Mouse (Mus musculus) spleen, adult 2 months (tissue): ENCODE measurements around the gene Grasp. TPM values are rescaled to one million over a fixed set of nuclear protein-coding genes. Genes with fewer than 3 reads are reported as not detected.

Experiments
- DNase-seq, 2 experiments: peaks; one replicate each; pipeline versions ENCODE4 v3.0.0 to v3.0.0-alpha.2; 2012 to 2021; ENCODE audit warnings: low spot score in 2 of 2, low read depth in 1 of 2
- H3K27ac ChIP-seq: fragments of 200-500 bp; 2 replicates; pipeline ENCODE4 v1.5.1; 2012; ENCODE audit warnings: low read length, inconsistent platforms; ENCODE audit not compliant: insufficient read depth
- H3K27me3 ChIP-seq: fragments of 200-500 bp; 2 replicates; pipeline ENCODE4 v1.6.1; 2012; ENCODE audit warnings: mild to moderate bottlenecking, moderate library complexity, low read length, inconsistent platforms; ENCODE audit not compliant: control insufficient read depth, insufficient read depth
- H3K36me3 ChIP-seq: fragments of 200-500 bp; 2 replicates; pipeline ENCODE4 v1.6.1; 2012; ENCODE audit warnings: mild to moderate bottlenecking, low read length, inconsistent platforms; ENCODE audit not compliant: control insufficient read depth, insufficient read depth
- H3K4me1 ChIP-seq: fragments of 200-500 bp; 2 replicates; pipeline ENCODE4 v1.6.1; 2011; ENCODE audit warnings: inconsistent platforms; ENCODE audit not compliant: control insufficient read depth, insufficient read depth, insufficient read length
- H3K4me3 ChIP-seq: fragments of 200-500 bp; 2 replicates; pipeline ENCODE4 v1.5.1; 2011; ENCODE audit warnings: mild to moderate bottlenecking, inconsistent platforms; ENCODE audit not compliant: insufficient read depth, insufficient read length; ENCODE audit errors: extremely low read depth
- CTCF ChIP-seq: fragments of 200-500 bp; IDR thresholded peaks from 2 replicates; pipeline ENCODE4 v1.5.1; 2011; ENCODE audit warnings: mild to moderate bottlenecking, inconsistent platforms; ENCODE audit not compliant: insufficient read depth, insufficient read length, insufficient replicate concordance; ENCODE audit errors: extremely low read depth
- POLR2A ChIP-seq: fragments of 200-500 bp; IDR thresholded peaks from 2 replicates; pipeline ENCODE4 v1.6.1; 2011; ENCODE audit warnings: low read depth, low read length, inconsistent platforms
- WGBS: fragments of 180-500 bp; shearing (Covaris S2); methylation state at CpG from one replicate; pipeline ENCODE4 v1.1.7; 2018; 5-methylcytosine and 5-hydroxymethylcytosine counted together
- polyA plus RNA-seq: library from polyadenylated mRNA; depleted of rRNA; stranded (reverse); fragments of >200 nt; gene quantifications from 2 replicates; pipeline ENCODE4 v1.2.3, GENCODE M21; 2012

Gene Grasp
- polyA plus RNA-seq, 1 experiment, result 5.6 TPM

DNA sequence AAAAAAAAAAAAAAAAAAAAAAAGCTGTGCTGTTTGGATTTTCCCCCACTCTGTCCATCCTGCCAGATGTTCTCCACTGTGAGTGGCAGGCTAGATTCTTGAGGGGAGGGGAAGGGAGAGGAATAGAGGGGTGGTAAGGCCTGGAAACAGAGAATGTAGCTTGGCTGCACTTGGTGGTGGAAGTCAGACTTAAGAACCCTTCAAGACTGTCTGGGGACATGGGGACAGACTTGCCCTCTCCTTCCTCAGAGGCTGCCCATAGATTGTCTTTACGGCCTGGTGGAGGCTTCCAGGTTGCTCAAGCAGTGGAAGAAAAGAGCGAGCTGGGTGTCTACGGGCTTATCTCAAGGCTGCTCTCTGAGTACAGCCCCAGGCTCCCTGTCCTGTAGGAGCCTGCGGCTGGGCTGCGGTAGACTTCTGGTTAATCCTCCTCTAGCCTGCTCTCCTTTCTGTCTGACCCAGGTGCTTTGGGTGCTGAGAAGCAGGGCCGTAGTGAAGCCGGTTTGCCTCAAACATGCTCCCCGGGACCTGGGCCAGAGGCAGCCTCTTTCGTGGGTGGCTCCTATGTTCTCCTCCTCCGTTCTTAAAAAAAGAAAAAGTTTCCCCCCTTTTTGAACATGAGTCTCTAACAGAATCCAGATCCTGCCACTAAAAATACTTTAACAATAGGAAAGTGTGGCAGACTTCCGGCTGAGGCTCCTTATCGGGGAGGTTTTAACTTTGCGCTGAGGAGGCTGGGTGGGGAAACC lies 37.1 kb downstream of the Grasp start:
- Histone ChIP-seq H3K27me3 (no peaks in the 10 kb centered on the region), H3K4me3 (no peak overlapping the region), H3K27ac (peak overlapping the region; percentile 30), H3K4me1 (peaks cover 46% of the 10 kb centered on the region; the same call in 1 of the 2 replicates), H3K36me3 (no peaks in the 10 kb centered on the region; the same call in 1 of the 2 replicates)
- TF ChIP-seq POLR2A (no peak), CTCF (no peak)
- 38% methylated on average over 13 of the region's 13 CpGs for WGBS
- no peak for DNase-seq

- peak in 1 of 2 experiments; percentile 49 for DNase-seq
- no peak overlapping the region for H3K4me3 ChIP-seq
- H3K27me3 ChIP-seq, result no peaks in the 10 kb centered on the region
- H3K4me1 ChIP-seq, result peaks cover 37% of the 10 kb centered on the region
- H3K27ac ChIP-seq, result peak overlapping the region; percentile 63; the same call in 1 of the 2 replicates
- no peak for TF ChIP-seq POLR2A
- TF ChIP-seq CTCF, result no peak
- WGBS, result 12% methylated on average over 5 of the region's 5 CpGs
- H3K36me3 ChIP-seq, result no peaks in the 10 kb centered on the region; the same call in 1 of the 2 replicates
Measured at GRCm38 (mm10) chr15:101262502-101262901, 38.5 kb downstream of the Grasp start.

GRCm38 (mm10) chr15:101266132-101266963 lies 42.4 kb downstream of the Grasp start:
- TF ChIP-seq POLR2A, result peak; percentile 83
- no peak for TF ChIP-seq CTCF
- Histone ChIP-seq H3K4me1 (peaks cover 38% of the 10 kb centered on the region), H3K4me3 (peak overlapping the region; percentile 66), H3K36me3 (peaks cover 14% of the 10 kb centered on the region), H3K27ac (peak overlapping the region; percentile 27), H3K27me3 (no peaks in the 10 kb centered on the region)
- 4% methylated on average over 57 of the region's 57 CpGs for WGBS
- DNase-seq, result peak; percentile 85 to 87

DNA sequence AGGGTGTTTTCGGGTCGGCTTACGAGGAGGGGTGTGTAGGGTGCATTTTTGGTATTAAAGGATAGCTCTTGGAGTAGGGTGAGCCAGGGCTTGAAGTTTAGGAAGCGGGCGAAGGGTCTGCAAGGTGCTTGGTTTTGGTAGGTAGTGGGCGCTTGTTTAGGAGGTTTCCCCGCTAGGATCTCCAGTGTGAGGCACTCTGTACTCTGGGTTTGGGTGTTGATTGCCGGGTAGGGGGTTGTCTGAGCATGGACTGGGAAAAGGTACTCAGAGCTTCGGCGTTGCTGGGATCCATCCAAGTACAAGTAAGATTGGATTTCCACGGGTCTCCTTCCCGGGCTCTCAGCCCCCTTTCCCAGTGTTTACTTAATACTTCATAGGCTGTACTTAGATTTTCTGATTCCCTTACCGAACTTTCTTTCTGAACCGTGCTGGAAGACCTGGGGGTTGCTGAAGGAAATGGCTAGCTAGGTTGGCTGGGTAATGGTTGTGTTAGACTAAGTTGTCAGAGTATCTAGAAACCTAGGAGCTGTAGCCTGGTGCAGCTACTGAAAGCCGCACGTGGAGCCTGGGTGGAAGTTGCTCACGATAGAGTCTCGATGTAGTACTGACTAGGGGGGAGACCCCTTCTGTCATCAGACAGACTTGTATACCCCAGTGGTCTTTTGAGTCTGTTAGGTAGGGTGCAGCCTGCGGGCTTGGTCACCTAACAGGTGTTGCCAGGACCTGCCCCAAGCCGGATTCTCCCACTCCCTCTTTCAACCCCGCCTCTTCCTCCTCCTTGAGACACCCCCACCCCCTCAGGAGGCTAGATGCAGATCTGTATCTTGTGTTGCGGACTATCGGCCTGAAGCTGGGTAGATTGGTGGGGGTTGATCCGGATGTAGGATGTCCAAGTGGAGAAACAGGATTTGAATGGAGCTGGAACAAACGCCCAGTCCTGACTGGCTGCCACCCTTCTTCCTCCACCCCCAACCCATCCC lies 43.4 kb downstream of the Grasp start:
- Histone ChIP-seq H3K4me1 (peaks cover 31% of the 10 kb centered on the region), H3K36me3 (peaks cover 21% of the 10 kb centered on the region), H3K27ac (peak overlapping the region; percentile 27; the same call in 1 of the 2 replicates), H3K27me3 (no peaks in the 10 kb centered on the region), H3K4me3 (peak overlapping the region; percentile 66)
- peak in 1 of 2 experiments; percentile 24 for DNase-seq
- TF ChIP-seq CTCF (no peak), POLR2A (no peak)
- 2% methylated on average over 25 of the region's 25 CpGs for WGBS

GRCm38 (mm10) chr15:101270101-101270820 lies 46.3 kb downstream of the Grasp start:
- H3K27ac ChIP-seq, result no peak overlapping the region
- peaks cover 22% of the 10 kb centered on the region for H3K4me1 ChIP-seq
- no peak for DNase-seq
- TF ChIP-seq CTCF, result no peak
- TF ChIP-seq POLR2A, result no peak
- 94% methylated on average over 29 of the region's 29 CpGs for WGBS
- H3K27me3 ChIP-seq, result no peaks in the 10 kb centered on the region
- no peak overlapping the region for H3K4me3 ChIP-seq
- peaks cover 34% of the 10 kb centered on the region for H3K36me3 ChIP-seq

DNA sequence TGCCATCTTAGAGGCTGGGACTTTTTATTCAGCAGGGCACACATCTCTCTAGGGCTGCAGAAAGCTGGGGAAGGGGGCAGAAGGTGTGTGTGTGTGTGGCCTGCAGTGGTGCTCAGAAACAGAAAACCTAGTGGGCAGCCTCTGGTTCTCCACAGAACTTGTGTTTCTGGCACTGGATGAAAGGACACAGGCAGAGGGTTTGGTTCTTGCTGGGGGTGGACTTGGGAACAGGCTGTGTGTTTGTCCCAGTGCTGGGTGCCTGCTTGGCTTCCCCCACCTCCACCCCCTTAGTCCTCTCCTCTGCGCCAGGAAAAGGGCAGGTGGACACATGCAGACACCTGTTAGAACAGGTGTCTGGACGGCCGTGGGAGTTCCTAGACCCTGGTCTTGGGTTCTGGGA lies 47.1 kb downstream of the Grasp start:
- no peaks in the 10 kb centered on the region for H3K27me3 ChIP-seq
- 76% methylated on average over 3 of the region's 3 CpGs for WGBS
- no peak for TF ChIP-seq POLR2A
- no peak for TF ChIP-seq CTCF

More for the DNA sequence above, 47.1 kb downstream of the Grasp start:
- no peak overlapping the region for H3K4me3 ChIP-seq
- H3K27ac ChIP-seq, result no peak overlapping the region
- no peak for DNase-seq
- peaks cover 20% of the 10 kb centered on the region for H3K4me1 ChIP-seq
- H3K36me3 ChIP-seq, result peaks cover 34% of the 10 kb centered on the region
